ENCODE assay signal across 9 mouse cellular contexts in the genomic region with DNA sequence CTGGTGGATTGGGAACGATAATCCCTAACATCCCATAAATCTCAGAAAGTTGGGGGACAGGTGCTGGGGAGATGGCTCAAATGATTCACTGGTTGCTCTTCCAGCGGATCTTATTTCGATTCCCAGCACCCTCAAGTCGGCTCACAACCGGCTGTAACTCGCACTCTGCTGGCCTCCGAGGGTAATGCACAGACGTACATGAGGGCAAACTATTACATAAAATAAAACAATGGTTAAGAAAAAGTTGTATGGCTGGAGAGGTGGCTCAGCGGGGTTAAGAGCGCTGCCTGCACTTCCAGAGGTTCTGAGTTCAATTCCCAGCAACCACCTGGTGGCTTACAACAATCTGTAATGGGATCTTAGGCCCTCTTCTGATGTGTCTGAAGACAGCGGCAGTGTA. TPM values are rescaled to one million over a fixed set of nuclear protein-coding genes. Genes with fewer than 3 reads are reported as not detected.
DNase-seq lines count a peak whose midpoint lies in the region; ATAC-seq and TF ChIP-seq lines count a peak whose summit lies in the region.
"Had no signal": no experiment of that assay in that cellular context is flagged by ENCODE, and none has a peak within 500 bp of the region (broad histone marks: within the 10 kb centered on the region; RNA-seq: fewer than 3 reads in every experiment).

No protein-coding gene starts in this region.

- no peak for ATAC-seq in forebrain, embryonic 13.5 days
- no peak for ATAC-seq in liver, embryonic 12.5 days

- no peaks in the 10 kb centered on the region for H3K9me3 ChIP-seq in E14TG2a.4 (ENCODE audit: low read length)
- H3K9me3 ChIP-seq in forebrain, embryonic 13.5 days (replicated peaks) = no peaks in the 10 kb centered on the region
- no peaks in the 10 kb centered on the region for H3K9me3 ChIP-seq in liver, embryonic 12.5 days (replicated peaks)

- peaks cover 79% of the 10 kb centered on the region for H3K27me3 ChIP-seq in E14TG2a.4 (ENCODE audit: insufficient read depth, low read length)
- H3K27me3 ChIP-seq in forebrain, embryonic 13.5 days = peaks cover 19% of the 10 kb centered on the region
- peaks cover 97% of the 10 kb centered on the region for H3K27me3 ChIP-seq in liver, embryonic 12.5 days (replicated peaks)

- peak overlapping the region; percentile 67 for H3K4me3 ChIP-seq in gastrocnemius, adult 2 months
- peak overlapping the region; percentile 76 for H3K4me3 ChIP-seq in E14TG2a.4 (replicated peaks; ENCODE audit: low read length)
- H3K4me3 ChIP-seq in forebrain, embryonic 13.5 days = peak overlapping the region; percentile 46
- peak overlapping the region; percentile 43; the same call in 1 of the 2 replicates for H3K4me3 ChIP-seq in liver, embryonic 12.5 days
- H3K4me3 ChIP-seq: myocyte had no signal

- peaks cover 65% of the 10 kb centered on the region for H3K4me1 ChIP-seq in E14TG2a.4 (replicated peaks; ENCODE audit: low read depth, low read length)
- H3K4me1 ChIP-seq in forebrain, embryonic 13.5 days = peaks cover 38% of the 10 kb centered on the region
- H3K4me1 ChIP-seq in liver, embryonic 12.5 days = peaks cover 9% of the 10 kb centered on the region

- WGBS in forebrain, embryonic 13.5 days = 69% methylated on average over 11 of the region's 11 CpGs
- WGBS in liver, embryonic 12.5 days (ENCODE audit: insufficient replicate concordance) = 37% methylated on average over 11 of the region's 11 CpGs

- 0 out of 2 replicates have a peak overlapping the region, but pooled peaks have one; percentile 58 for H3K9ac ChIP-seq in forebrain, embryonic 13.5 days
- no peak overlapping the region for H3K9ac ChIP-seq in liver, embryonic 12.5 days

- DNase-seq in gastrocnemius, adult 2 months = peak; percentile 16
- DNase-seq in gastrocnemius, postnatal 14 days = no peak
- DNase-seq in ovary, postnatal 36 days (ENCODE audit: low spot score) = no peak
- DNase-seq in thymus, postnatal 36 days = no peak
- DNase-seq in thymus, postnatal 4 days = no peak

- no peak for TF ChIP-seq CTCF in gastrocnemius, adult 2 months (IDR thresholded peaks at IDR 0.05)
- TF ChIP-seq CTCF in E14TG2a.4 (conservative IDR thresholded peaks at IDR 0.05; ENCODE audit: low read length) = peak; percentile 29

- no peak overlapping the region for H3K27ac ChIP-seq in gastrocnemius, adult 2 months
- no peak overlapping the region for H3K27ac ChIP-seq in forebrain, embryonic 13.5 days
- H3K27ac ChIP-seq in liver, embryonic 12.5 days = no peak overlapping the region

- no peaks in the 10 kb centered on the region for H3K36me3 ChIP-seq in E14TG2a.4 (ENCODE audit: insufficient read depth, low read length)
- H3K36me3 ChIP-seq in forebrain, embryonic 13.5 days (ENCODE audit: poor library complexity, severe bottlenecking) = peaks cover 9% of the 10 kb centered on the region
- no peaks in the 10 kb centered on the region for H3K36me3 ChIP-seq in liver, embryonic 12.5 days

- intact Hi-C loops in gastrocnemius, adult 2 months (cut with DNase I) = loop anchor here (1.0 to 10.0 kb wide), 2 partner anchors 31 to 282 kb away; no protein-coding TSS in a partner anchor
- intact Hi-C loops in gastrocnemius, postnatal 14 days (cut with DNase I; ENCODE audit: low total_unique reads) = loop anchor here (10.0 kb wide), 1 partner anchor 272 kb away; the partner anchor contains the start of gene Nhlh1

- peak overlapping the region; percentile 74 for H3K4me2 ChIP-seq in forebrain, embryonic 13.5 days
- peak overlapping the region; percentile 64 for H3K4me2 ChIP-seq in liver, embryonic 12.5 days

RNA-seq across cellular contexts. Expression of gene Kcnj9, which starts 2.4 kb away (rescaled TPM):
- not detected for total RNA-seq in gastrocnemius, adult 2 months (2021)
- not detected for total RNA-seq in gastrocnemius, postnatal 14 days (2021)
- polyA plus RNA-seq in forebrain, embryonic 13.5 days (2015; fragmentation: Nextera tagmentation; extraction: Ambion mirVana) = 1.8 and 3.0 TPM in 2 replicates
- not detected in 2 replicates for polyA plus RNA-seq in liver, embryonic 12.5 days (2016; fragmentation: Nextera tagmentation; extraction: Ambion mirVana)

RNA-seq across cellular contexts. Expression of gene Kcnj10, which starts 14.3 kb away (rescaled TPM):
- under 1 TPM in 1 of 2 experiments, not detected in 1; 0.06 TPM for total RNA-seq in gastrocnemius, adult 2 months (2021)
- total RNA-seq in gastrocnemius, postnatal 14 days (2021) = under 1 TPM; 0.29 to 0.96 TPM
- 1.2 and 1.5 TPM in 2 replicates for polyA plus RNA-seq in forebrain, embryonic 13.5 days (2015; fragmentation: Nextera tagmentation; extraction: Ambion mirVana)
- 0.02 and 0.07 TPM in 2 replicates for polyA plus RNA-seq in liver, embryonic 12.5 days (2016; fragmentation: Nextera tagmentation; extraction: Ambion mirVana)
- polyA plus RNA-seq: myocyte had no signal

RNA-seq across cellular contexts. Expression of gene Atp1a2, which starts 28.8 kb away (rescaled TPM):
- total RNA-seq in gastrocnemius, adult 2 months (2021) = 1,000 to 10,000 TPM in 1 of 2 experiments, 100 to 1,000 TPM in 1; 838 to 1,060 TPM
- 1,000 to 10,000 TPM in 1 of 2 experiments, 100 to 1,000 TPM in 1; 826 to 1,026 TPM for total RNA-seq in gastrocnemius, postnatal 14 days (2021)
- 17.6 and 17.8 TPM in 2 replicates for polyA plus RNA-seq in forebrain, embryonic 13.5 days (2015; fragmentation: Nextera tagmentation; extraction: Ambion mirVana)
- polyA plus RNA-seq in liver, embryonic 12.5 days (2016; fragmentation: Nextera tagmentation; extraction: Ambion mirVana) = 0.24 and 0.36 TPM in 2 replicates

RNA-seq across cellular contexts. Expression of gene Pigm, which starts 49.7 kb away (rescaled TPM):
- 1 to 10 TPM; 3.8 to 3.9 TPM for total RNA-seq in gastrocnemius, adult 2 months (2021)
- 1 to 10 TPM; 4.4 to 4.8 TPM for total RNA-seq in gastrocnemius, postnatal 14 days (2021)
- polyA plus RNA-seq in forebrain, embryonic 13.5 days (2015; fragmentation: Nextera tagmentation; extraction: Ambion mirVana) = 5.6 and 6.2 TPM in 2 replicates
- 4.3 TPM in 2 replicates for polyA plus RNA-seq in liver, embryonic 12.5 days (2016; fragmentation: Nextera tagmentation; extraction: Ambion mirVana)
